In genomic region chr3:65927685-65928084, GRCm38 (mm10) we compare ENCODE assay signal across 7 mouse cellular contexts. TPM values are rescaled to one million over a fixed set of nuclear protein-coding genes. Genes with fewer than 3 reads are reported as not detected.
DNase-seq lines count a peak whose midpoint lies in the region; ATAC-seq and TF ChIP-seq lines count a peak whose summit lies in the region.

No protein-coding gene starts in this region.

- H3K9me3 ChIP-seq in embryonic facial prominence, embryonic 14.5 days (ENCODE audit: control insufficient read depth, low read length) = no peaks in the 10 kb centered on the region
- H3K9me3 ChIP-seq in lung, embryonic 16.5 days (ENCODE audit: control insufficient read depth, low read length) = no peaks in the 10 kb centered on the region

- peak overlapping the region; percentile 26 for H3K4me3 ChIP-seq in C2C12 (ENCODE audit: insufficient read depth, poor library complexity, severe bottlenecking)
- no peak overlapping the region for H3K4me3 ChIP-seq in embryonic facial prominence, embryonic 14.5 days (ENCODE audit: low read depth, low read length)
- no peak overlapping the region for H3K4me3 ChIP-seq in lung, embryonic 16.5 days (ENCODE audit: low read length)

- H3K79me3 ChIP-seq in C2C12 (ENCODE audit: low read depth) = peaks cover 6% of the 10 kb centered on the region

- peak overlapping the region; percentile 55 for H3ac ChIP-seq in C2C12 (ENCODE audit: control insufficient read depth, insufficient read length, low read depth)

- 0 out of 2 replicates have a peak overlapping the region, but pooled peaks have one; percentile 23 for H3K4me2 ChIP-seq in embryonic facial prominence, embryonic 14.5 days (ENCODE audit: low read depth, low read length)
- no peak overlapping the region for H3K4me2 ChIP-seq in lung, embryonic 16.5 days (ENCODE audit: low read depth, low read length)

- no peak for ATAC-seq in embryonic facial prominence, embryonic 14.5 days (ENCODE audit: low read depth)
- ATAC-seq in lung, embryonic 16.5 days (ENCODE audit: low read depth) = peak; percentile 73

- intact Hi-C loops in heart, postnatal 10 days (cut with DNase I) = loop anchor here (2.0 to 5.0 kb wide), 5 partner anchors 65 to 609 kb away; partner anchors contain the start of gene Tiparp

- peak; percentile 89 for DNase-seq in Muller cell, postnatal 12 days (ENCODE audit: inconsistent ontology term)
- peak; percentile 84 for DNase-seq in embryonic facial prominence, embryonic 14.5 days (ENCODE audit: low spot score)
- DNase-seq in heart, postnatal 10 days = peak; percentile 80 to 81
- no peak for DNase-seq in frontal cortex, postnatal 25 days (ENCODE audit: low spot score in 2 of 2)
- DNase-seq in layer of hippocampus, adult 8-10 months (ENCODE audit: low spot score in 2 of 2) = no peak

- H3K79me2 ChIP-seq in C2C12 (ENCODE audit: control insufficient read depth, insufficient read depth) = peaks cover 9% of the 10 kb centered on the region

- no peak overlapping the region; the same call in 1 of the 2 replicates for H3K27ac ChIP-seq in embryonic facial prominence, embryonic 14.5 days (replicated peaks; ENCODE audit: low read depth, low read length)
- 0 out of 2 replicates have a peak overlapping the region, but pooled peaks have one; percentile 12 for H3K27ac ChIP-seq in lung, embryonic 16.5 days (ENCODE audit: low read length)

- H3K9ac ChIP-seq in embryonic facial prominence, embryonic 14.5 days (ENCODE audit: low read depth, low read length) = no peak overlapping the region; the same call in 1 of the 2 replicates
- H3K9ac ChIP-seq in lung, embryonic 16.5 days (ENCODE audit: low read length) = no peak overlapping the region

- WGBS in embryonic facial prominence, embryonic 14.5 days = 52% methylated on average over 7 of the region's 7 CpGs
- 38% methylated on average over 7 of the region's 7 CpGs for WGBS in lung, embryonic 16.5 days

- peaks cover 20% of the 10 kb centered on the region for H3K4me1 ChIP-seq in embryonic facial prominence, embryonic 14.5 days (ENCODE audit: control insufficient read depth, insufficient read depth, low read length)
- peaks cover 11% of the 10 kb centered on the region for H3K4me1 ChIP-seq in lung, embryonic 16.5 days (replicated peaks; ENCODE audit: control insufficient read depth, insufficient read depth, low read length)

- H3K27me3 ChIP-seq in C2C12 (ENCODE audit: control insufficient read depth, insufficient read depth, insufficient read length) = no peaks in the 10 kb centered on the region
- H3K27me3 ChIP-seq in embryonic facial prominence, embryonic 14.5 days (replicated peaks; ENCODE audit: control insufficient read depth, insufficient read depth, low read length) = no peaks in the 10 kb centered on the region
- H3K27me3 ChIP-seq in lung, embryonic 16.5 days (ENCODE audit: control insufficient read depth, insufficient read depth, low read depth, low read length) = no peaks in the 10 kb centered on the region

- no peak for TF ChIP-seq CTCF in C2C12 (IDR thresholded peaks at IDR 0.05; ENCODE audit: control insufficient read depth, insufficient read depth, insufficient read length)

- no peaks in the 10 kb centered on the region for H3K36me3 ChIP-seq in C2C12 (ENCODE audit: control insufficient read depth, insufficient read depth)
- no peaks in the 10 kb centered on the region for H3K36me3 ChIP-seq in embryonic facial prominence, embryonic 14.5 days (ENCODE audit: control insufficient read depth, insufficient read depth, low read length)
- H3K36me3 ChIP-seq in lung, embryonic 16.5 days (ENCODE audit: control insufficient read depth, insufficient read depth, low read length) = no peaks in the 10 kb centered on the region

TF ChIP-seq in C2C12, 6 proteins besides CTCF, POLR2A, EP300 and RAD21:
- peak; percentile 23 for TF ChIP-seq FOSL1 (IDR thresholded peaks at IDR 0.05; ENCODE audit: insufficient read depth, low read length, poor library complexity, severe bottlenecking)
- no peak for TF ChIP-seq USF1 (IDR thresholded peaks at IDR 0.05; ENCODE audit: low read depth)
- TF ChIP-seq CEBPB (IDR thresholded peaks at IDR 0.05; ENCODE audit: low read depth) = no peak
- peak; percentile 41 for TF ChIP-seq MAX (IDR thresholded peaks at IDR 0.05)
- TF ChIP-seq MYOG (IDR thresholded peaks at IDR 0.05; ENCODE audit: control insufficient read depth, extremely low read depth, insufficient read length) = no peak
- TF ChIP-seq MYOD1 (IDR thresholded peaks at IDR 0.05; ENCODE audit: control insufficient read depth, insufficient read length, low read depth) = no peak

RNA-seq across cellular contexts. Expression of gene Ccnl1, which starts 30.4 kb away (rescaled TPM):
- 12.5 TPM for polyA plus RNA-seq in C2C12 (2012; fragmentation: generic; extraction: Trizol)
- polyA plus RNA-seq in embryonic facial prominence, embryonic 14.5 days (2014; fragmentation: Nextera tagmentation; extraction: Ambion mirVana) = 101 and 105 TPM in 2 replicates
- 10 to 100 TPM; 33.7 to 35.8 TPM for total RNA-seq in heart, postnatal 10 days (2021)
- 105 and 114 TPM in 2 replicates for polyA plus RNA-seq in lung, embryonic 16.5 days (2015; fragmentation: Nextera tagmentation; extraction: Ambion mirVana)
- total RNA-seq in layer of hippocampus, adult 8-10 months (2022) = 10 to 100 TPM; 60.5 to 74.3 (median 61.4) TPM

Comparison
In these comparisons a context has a peak if more than half of its experiments do, and no peak if none do; other contexts are left out.
1. DNase-seq: peak in Muller cell, postnatal 12 days (single experiment), embryonic facial prominence, embryonic 14.5 days (single experiment) and heart, postnatal 10 days (2 of 2); none in frontal cortex, postnatal 25 days (0 of 2) and layer of hippocampus, adult 8-10 months (0 of 2).